Mouse (Mus musculus) mouse embryonic stem cell (cell line): ENCODE measurements around the gene Csrp3.

Experiments used
- in situ Hi-C, 2 experiments: fragments of 300-500 bp; cut with MboI; formaldehyde crosslinking; loops; 1 replicate in 1 of 2; 3 replicates in 1 of 2; pipeline ENCODE4 v1.14.3; 2019 to 2020; ENCODE audit warnings: low sequenced_read_pairs in 2 of 2, low pct_unique_long_range_greater_than_20kb in 1 of 2, mixed read lengths in 1 of 2; ENCODE audit not compliant: unreplicated experiment in 1 of 2

The Csrp3 gene

DNA sequence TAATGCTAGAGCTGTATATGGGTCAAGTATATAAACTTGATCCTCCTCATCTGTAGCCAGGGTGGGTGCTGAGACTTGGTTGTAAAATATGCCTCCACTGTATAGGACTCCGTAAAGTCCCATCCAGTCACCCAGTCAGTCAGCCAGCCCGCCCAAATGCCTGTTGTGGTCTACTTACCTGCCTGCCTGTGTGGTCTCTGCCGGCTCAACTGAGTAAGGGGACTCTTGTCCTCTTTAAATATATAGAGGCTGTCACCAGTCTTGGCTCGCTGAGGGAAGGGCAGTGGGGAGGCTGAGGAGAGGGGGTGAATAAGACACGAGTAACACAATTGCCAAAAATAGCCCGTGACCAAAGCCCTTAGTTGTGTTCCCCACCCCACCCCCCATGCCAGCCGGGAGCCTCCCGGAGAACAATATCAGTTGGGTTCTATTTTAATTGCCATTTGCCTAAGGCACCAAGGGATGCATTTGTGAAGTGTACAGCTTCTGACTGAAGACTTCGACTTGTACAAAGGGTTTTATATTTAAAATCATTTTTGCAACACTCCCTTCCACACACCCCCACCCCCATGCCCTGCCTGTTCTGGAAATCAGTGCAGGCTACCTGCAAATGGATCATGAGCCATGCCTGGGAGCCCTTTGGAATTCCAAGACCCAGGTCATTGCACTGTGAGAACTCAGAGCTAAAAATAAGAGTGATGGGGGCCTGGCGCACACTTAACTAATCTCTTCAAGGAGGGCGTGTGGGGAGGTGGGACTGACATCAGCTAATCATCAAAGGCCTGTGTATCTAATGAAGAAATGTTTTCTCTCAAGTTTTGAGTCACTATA is at the start of gene Csrp3:
TSS of gene Csrp3 (minus strand) at position 214 of the 831 bp plus-strand sequence.
- in situ Hi-C loops, result no loop called here

DNA sequence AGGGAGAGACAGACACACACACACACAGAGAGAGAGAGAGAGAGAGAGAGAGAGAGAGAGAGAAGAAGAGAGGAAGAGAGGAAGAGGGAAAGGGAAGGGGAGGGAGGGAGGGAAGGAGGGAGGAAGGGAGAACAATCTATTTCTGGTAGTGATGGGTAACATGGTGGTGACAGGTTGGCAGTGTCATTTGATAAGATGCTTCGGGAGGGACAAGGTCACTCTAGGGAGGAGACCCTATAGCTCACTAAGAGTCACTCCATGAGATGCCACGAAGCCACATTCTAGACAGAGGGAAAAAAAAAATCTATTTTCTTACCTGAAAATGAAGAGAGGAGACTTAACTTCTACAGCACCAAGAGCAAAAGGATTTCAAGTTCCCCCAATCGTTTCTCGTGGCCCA is 48.2 kb upstream of the Csrp3 start:
- in situ Hi-C loops, result no loop called here

DNA sequence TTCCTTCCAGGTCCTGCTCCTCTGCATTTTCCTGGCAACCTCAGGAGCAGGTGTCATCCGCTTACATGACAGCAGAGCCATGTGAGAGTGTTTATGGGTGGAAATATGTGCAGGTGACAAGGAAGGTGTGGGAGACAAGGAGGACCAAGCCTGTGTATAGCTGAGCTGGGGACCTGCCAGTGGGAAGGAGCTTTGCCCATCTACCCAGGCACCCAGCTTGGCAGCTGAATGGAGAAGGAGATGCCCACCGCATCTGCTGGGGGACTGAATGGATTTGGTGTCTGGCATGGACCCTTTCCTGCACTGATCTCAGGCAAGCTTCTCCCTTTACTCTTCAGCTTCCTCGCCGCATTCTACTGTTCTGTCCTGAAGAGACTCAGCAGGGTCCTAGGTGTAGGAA is 47.6 kb upstream of the Csrp3 start:
- in situ Hi-C loops, result no loop called here

DNA sequence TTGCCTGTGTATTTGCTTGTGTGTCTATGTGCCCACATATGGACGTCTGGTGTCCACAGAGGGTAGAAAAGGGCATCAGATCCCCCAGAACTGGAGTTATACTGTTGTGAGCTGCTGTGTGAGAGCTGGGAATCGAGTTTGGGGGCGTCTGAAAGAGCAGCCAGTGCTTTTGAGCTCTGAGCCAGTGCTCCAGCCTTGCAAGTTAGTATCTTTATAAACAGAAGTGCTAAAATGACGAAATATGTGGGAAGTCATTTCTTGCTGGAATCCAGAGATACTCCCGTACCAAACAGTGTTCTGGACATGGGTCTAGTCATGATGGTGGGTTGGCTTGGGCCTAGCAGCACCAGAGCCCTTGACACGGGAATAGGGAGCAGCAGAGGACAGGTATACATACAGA is 46.9 kb upstream of the Csrp3 start:
- in situ Hi-C loops, result no loop called here

DNA sequence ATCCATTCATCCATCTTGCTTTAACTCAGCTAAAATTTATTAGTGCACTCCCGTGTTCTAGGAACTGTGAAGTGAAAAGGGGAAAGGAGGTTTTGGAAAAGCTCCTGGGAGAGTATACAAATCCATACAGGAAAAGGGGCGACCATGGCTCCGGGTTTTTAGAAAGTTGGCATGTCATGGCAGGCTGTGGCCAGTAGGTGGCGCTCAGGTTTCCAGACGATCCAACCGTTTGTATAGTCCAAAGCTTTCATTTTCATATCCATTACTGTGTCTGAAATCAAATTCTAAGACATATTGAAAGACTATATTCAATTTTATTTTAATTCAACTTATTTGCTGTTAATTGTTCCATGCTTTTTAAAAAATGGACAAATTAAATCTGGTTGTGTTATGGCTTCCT is 46.3 kb upstream of the Csrp3 start:
- in situ Hi-C loops, result no loop called here

DNA sequence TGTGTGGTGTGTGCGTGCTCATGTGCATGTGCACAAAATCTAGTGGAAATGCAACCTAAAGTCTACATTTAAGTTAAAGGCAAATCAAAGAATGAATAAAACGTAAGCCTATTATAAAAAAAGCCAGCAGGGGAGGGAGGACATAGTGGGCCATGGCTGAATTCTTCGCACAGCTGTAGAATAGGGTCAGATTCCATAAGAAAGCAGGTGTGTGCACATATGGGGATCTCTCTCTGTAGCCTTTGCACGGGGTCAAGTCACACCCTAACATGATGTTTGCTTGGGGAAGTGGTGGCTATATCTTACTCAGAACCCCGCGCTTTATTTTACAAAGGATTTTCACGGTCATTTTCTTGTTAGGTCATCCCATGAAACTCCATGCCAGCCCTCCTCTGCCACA is 45.3 kb upstream of the Csrp3 start:
- in situ Hi-C loops, result no loop called here

DNA sequence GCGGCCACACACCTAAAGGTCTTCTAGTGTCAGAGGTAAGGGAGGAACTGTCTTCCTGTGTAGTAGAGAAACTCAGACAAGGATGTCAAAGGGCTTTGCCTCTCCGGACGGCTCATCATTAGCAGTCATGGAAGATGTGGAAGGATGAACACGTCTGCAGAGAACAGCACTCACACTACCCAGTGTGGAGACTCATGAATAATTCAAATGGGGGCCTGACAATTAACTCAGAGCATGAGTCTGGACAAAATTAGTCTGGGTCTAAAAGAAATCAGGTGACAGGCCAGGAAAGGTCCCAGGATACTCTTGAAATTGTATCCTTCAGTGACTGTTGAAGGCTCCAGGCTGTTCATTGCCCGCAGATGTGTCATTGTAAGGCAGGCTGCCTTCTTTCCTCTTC is 43.2 kb upstream of the Csrp3 start:
- in situ Hi-C loops, result no loop called here

DNA sequence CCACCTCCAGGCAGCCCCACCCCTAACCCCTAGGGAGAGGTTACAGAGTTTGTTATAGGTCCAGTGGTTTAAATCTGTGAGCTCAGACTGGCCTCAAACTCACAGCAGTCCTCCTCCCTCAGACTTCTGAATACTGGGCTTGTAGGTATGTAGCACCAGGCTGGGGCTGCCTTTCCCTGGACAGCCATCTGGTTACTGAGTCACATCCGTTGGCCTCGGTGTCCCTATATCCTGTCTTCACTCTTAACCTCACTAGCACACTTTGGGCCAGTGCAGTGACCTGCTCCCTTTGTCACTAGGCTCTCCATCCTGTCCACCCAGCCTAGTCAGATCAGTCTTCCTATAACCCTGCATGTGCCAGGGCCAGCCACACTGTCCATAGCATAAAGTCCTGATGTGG is 40.9 kb upstream of the Csrp3 start:
- in situ Hi-C loops, result no loop called here

DNA sequence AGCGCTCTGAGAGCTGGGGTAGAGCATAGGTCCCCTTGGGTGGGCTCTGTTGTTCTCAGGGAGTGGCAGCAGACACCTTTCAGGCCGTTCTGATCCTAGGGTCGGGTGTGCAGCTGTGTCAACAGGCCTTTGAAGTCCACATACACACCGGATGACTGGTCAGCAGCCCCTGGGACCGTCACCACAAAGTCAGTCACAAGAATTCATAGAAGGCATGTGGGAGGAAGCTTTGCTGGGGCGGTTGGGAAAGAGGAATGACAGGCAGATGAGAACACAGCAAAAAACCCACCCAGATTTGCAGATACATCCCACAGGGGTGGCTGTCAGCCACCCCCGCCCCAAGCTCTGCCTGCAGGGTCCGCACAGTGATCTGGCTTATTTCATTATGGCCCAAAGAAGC is 40.1 kb upstream of the Csrp3 start:
- in situ Hi-C loops, result no loop called here

DNA sequence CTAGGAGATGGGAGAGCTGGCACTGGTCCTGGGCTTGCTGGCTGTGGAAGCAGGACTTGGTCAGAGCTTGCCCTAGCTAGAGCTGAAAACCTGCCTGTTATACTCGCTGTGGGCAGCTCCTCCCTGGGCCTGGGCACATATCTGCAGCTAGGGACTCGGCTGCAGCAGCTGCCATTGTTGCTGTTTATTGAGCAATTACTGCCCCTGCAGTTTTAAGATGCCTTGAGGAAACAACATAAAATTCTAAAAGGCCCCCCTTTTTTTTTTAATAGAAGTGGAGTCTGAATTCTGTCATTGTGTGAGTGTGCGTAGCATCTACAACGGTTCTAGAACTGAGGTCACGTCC is 36.4 kb upstream of the Csrp3 start:
- in situ Hi-C loops, result no loop called here

DNA sequence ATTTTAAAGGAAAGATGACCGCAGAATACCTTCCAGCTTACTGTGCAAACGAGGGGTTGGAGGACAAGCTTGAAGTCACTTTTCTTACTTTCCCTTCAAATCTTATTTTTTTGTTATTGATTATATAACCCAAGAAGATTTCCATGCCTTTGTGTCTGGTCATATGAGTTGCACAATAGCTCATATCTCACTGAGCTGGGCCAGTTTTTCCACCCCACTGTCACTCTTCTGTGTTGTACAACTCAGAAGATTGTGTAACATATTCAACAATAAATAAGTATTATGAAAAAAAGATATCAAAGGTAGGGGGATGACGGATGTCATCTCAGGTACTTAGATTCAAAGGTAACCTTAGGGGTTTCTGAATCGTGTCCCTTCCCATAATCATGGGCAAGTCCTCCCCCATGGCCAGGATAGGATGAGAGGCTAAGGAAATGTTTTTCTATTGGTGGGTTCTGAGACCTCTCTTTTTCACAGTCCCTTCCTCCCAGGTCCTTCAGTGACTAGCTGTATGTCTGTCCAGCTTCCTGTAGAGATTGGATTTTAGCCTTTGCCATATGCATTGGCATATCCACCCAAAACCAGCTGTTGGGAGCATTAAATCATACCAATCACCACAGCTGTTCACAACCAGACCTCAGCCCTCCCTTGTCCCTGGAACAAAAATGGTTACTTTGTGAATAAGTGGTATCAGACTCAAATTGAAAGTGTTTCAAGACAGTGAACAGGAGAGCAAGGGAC is 35.9 kb upstream of the Csrp3 start:
- in situ Hi-C loops, result no loop called here

DNA sequence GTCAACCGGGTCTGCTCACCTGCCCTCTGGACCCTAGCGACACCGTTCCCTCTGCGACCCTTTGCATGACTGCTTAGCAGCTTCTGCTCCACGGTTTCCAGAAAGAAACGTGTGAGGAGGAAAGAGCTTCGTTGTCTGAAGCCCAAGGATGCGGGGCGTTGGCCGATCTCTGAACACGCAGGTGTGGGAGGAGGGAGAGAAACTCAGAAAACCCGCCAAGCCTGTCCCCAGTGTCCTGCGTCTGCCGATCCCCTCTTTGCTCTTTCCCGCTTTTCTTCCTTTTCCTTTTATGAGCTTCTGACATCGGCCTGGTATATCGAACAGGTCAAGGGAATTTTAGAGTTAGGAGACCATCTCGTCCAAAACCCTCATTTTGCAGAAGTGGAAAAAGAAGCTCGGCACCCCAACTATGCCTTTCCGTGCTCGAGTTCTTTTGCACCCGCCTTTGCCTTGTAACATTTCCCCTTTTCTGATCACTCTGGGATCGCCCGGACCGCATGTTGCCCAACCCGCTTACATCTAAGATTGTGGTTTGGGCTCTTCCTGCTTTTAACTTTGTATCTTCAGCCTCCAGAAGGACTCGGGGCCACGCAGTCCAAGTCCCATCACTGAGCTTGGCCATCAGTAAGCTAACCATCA is 34.3 kb upstream of the Csrp3 start:
- in situ Hi-C loops, result no loop called here

DNA sequence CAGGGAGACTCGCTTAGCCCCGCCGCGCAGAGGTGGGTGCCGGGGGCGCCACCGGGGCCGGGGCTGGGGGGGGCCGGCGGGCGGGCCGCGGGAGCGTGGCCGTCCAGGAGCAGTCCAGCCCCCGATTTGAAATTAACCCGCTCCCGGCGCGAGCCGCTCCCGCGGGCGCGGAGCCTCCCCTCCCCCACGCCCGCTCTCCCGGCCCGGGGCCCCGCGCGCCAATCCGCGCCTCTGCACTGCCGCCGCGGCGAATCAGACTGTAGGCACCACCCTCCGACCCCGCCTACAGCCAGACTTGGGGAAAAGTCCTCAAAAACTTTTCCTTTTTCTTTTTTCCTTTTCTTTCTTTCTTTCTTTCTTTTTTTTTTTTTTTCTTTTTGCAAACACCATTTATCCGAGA is 33.7 kb upstream of the Csrp3 start, which contains the start of gene E2f8:
TSS of gene E2f8 (minus strand) at position 111 of the 400 bp plus-strand sequence.
- in situ Hi-C loops, result no loop called here

DNA sequence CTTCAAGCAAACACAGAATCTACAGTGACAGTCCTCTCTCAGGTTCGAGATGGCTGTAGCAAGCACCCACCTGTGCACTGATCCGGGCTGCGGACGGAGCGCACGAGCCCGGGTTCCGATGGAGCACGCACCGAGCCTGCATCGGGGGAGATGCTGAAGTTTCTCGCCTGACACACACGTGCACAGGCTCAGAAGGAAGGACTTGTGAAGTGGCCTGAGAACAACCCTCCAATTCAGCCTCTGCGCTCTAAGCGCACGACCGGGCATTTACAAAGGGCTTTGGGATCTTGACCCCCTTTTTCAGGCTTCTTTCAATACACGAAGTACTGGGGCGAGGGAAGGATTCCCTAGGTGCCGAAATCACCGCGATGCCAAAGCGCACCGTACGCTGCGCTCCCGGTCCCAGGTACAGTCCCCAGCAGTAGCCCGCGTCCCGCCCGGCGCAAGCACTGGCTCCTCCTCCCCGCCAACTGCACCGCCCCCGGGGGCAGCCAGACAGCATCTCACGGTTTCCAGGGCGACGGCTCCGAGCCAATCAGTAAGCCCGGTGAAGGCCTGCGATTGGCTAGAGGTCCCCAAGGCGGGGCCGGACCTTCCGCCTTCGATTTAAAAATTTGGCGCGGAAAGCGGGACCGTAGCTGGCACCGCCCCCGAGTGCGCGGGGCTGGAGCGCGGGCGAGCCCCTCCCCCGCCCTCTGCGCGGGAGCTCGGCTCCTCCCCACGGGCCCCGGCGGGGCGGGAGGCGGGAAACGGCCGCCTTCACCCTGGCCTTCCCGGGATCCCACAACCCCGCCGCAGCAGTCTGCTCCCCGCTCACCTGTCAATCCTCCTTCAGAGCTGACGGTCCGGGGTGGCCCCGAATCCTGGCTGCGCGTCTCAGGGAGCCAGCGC is 33.0 kb upstream of the Csrp3 start:
- in situ Hi-C loops, result no loop called here

DNA sequence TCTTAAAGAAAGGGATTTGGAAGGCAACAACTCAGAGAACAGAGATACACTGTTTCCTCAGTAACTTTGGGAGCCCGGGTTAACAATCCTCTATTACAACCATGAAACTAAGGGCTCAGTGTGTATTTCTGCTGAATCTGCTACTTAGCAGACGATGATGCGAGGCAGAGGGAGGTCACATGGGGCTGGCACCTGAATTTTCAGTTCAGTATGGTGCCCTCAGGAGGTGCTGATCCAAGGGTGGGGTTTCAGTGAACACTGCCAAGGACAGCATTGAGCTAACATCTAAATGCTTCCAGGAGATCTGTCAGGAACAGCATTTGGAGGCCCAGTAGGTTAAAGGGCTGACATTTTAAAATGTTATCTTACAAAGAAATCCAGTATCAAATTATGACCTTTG is 31.7 kb upstream of the Csrp3 start:
- in situ Hi-C loops, result loop anchor here in 1 of 2 experiments (5.0 to 10.0 kb wide), 2 partner anchors 85 to 127 kb away; no protein-coding TSS in a partner anchor

DNA sequence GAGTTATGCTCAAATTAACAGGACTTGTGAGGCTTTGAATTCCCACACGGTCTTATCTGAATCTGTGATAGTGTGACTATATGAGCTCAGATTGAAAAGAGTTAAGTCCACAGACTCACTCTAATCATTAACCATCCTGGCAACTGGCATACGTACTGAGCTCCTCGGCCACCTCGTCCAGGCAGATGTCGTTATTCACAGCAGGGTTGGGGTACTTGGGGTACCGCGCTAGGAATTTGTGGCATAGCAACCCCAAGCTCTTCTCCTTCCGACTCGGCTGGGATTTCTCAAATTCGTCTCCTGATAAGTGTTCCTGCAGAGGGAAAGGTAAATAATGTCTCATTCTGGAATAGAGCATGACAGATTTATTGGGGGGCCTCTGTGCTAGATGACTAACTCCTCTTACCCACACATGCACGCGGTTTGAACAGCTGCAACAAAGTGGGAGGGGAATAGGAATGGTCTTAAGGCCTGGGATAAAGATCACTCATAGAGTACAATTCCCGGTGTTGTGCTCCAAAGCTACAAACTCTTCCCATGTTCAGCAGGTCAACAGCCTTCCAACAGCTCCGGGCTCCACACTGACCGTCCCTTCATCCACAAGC is 30.1 kb upstream of the Csrp3 start:
- in situ Hi-C loops, result loop anchor here in 1 of 2 experiments (5.0 to 10.0 kb wide), 2 partner anchors 83 to 126 kb away; no protein-coding TSS in a partner anchor

DNA sequence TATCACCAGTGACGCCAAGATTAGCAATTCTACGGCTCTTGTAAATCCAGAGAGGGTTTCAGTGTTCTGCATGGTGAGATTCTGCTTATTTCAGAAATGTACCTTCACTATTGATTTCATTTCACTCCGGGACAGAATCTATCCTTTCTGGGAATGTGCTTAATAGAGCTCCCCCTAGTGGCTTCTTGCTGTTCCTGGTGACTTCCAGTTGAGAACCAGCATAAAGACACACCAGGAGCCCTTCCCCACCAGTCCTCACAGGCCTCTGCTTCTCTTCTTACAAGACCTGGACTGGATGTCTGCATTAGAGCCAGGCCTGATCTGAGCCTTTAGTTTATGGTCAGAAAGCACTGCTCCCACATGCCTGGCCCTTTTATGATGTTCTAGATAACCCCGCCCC is 28.7 kb upstream of the Csrp3 start:
- in situ Hi-C loops, result loop anchor here in 1 of 2 experiments (5.0 to 10.0 kb wide), 2 partner anchors 82 to 124 kb away; no protein-coding TSS in a partner anchor

DNA sequence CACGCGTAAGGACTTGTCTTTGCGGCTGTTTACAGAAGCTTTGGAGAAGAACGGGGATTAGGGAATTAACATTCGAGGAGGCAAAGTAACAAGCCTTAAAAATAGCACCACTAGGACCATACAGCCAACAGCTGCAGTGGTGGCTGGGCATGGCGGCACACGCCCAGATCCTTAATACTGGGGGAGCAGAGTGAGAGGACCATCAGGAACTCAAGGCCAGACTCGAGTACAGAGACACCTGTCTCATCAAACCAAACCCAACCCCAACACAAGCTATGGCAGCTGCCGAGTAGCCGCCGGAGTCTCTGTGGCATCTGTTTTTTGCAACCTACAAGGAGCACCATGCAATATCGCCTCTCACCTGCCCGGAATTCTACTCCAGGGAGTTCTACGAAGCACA is 27.3 kb upstream of the Csrp3 start:
- in situ Hi-C loops, result loop anchor here in 1 of 2 experiments (5.0 to 10.0 kb wide), 2 partner anchors 80 to 123 kb away; no protein-coding TSS in a partner anchor
